Mouse (Mus musculus): ENCODE data around the gene Eef1akmt2. TPM values are rescaled to one million over a fixed set of nuclear protein-coding genes. Genes with fewer than 3 reads are reported as not detected.

The Eef1akmt2 gene
- polyA plus RNA-seq, 1 experiment from 2014 or later: 86.7 TPM

GRCm38 (mm10) chr7:132800868-132801267 lies 51.6 kb downstream of the Eef1akmt2 start:
- ATAC-seq (ENCODE audit: low FRiP score): no peak
- WGBS: 89% methylated on average over 10 of the region's 10 CpGs
- H3K27ac ChIP-seq: no peak overlapping the region
- H3K4me3 ChIP-seq (replicated peaks; ENCODE audit: low read length): no peak overlapping the region
- H3K9ac ChIP-seq: no peak overlapping the region
- H3K4me1 ChIP-seq (replicated peaks; ENCODE audit: control insufficient read depth, insufficient read depth, low read length): peaks cover 5% of the 10 kb centered on the region
- H3K9me3 ChIP-seq (ENCODE audit: control insufficient read depth, low read length): no peaks in the 10 kb centered on the region
- no peaks in the 10 kb centered on the region for H3K27me3 ChIP-seq (ENCODE audit: control insufficient read depth, insufficient read depth, low read length)
- no peak overlapping the region for H3K4me2 ChIP-seq (replicated peaks)
- no peaks in the 10 kb centered on the region for H3K36me3 ChIP-seq (replicated peaks; ENCODE audit: control insufficient read depth, insufficient read depth)
- DNase-seq (ENCODE audit: low spot score): no peak

- no peak for DNase-seq (ENCODE audit: low spot score)
- no peak overlapping the region for H3K27ac ChIP-seq
- no peak overlapping the region for H3K4me2 ChIP-seq (replicated peaks)
- H3K36me3 ChIP-seq (replicated peaks; ENCODE audit: control insufficient read depth, insufficient read depth): no peaks in the 10 kb centered on the region
- no peaks in the 10 kb centered on the region for H3K4me1 ChIP-seq (replicated peaks; ENCODE audit: control insufficient read depth, insufficient read depth, low read length)
- no peak overlapping the region for H3K9ac ChIP-seq
- WGBS: 92% methylated on average over 5 of the region's 5 CpGs
- H3K9me3 ChIP-seq (ENCODE audit: control insufficient read depth, low read length): no peaks in the 10 kb centered on the region
- no peaks in the 10 kb centered on the region for H3K27me3 ChIP-seq (ENCODE audit: control insufficient read depth, insufficient read depth, low read length)
- no peak overlapping the region for H3K4me3 ChIP-seq (replicated peaks; ENCODE audit: low read length)
- ATAC-seq (ENCODE audit: low FRiP score): no peak
These were observed 53.1 kb downstream of the Eef1akmt2 start for GRCm38 (mm10) chr7:132799119-132800016.

DNA sequence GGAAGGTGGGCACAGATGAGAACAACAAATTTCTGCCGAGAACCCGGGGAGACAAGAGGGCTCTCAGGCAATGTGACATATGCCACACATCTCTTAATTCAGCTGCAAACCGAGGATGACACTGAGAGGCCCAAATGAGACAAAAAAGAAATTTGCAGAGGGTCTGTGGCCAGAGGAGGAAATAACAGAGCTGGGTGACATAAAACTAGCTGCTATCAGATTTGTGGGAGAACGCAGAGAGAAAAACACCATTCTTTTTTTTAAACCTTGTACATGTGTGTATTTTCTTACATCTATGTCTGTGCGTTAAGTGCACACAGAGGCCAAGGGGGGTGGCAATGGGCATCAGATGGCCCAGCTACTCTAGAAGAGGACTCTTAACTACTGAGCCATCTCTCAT lies 57.3 kb downstream of the Eef1akmt2 start:
- Histone ChIP-seq H3K4me3 (replicated peaks; ENCODE audit: low read length) (no peak overlapping the region), H3K27me3 (ENCODE audit: control insufficient read depth, insufficient read depth, low read length) (no peaks in the 10 kb centered on the region), H3K9me3 (ENCODE audit: control insufficient read depth, low read length) (no peaks in the 10 kb centered on the region), H3K9ac (no peak overlapping the region), H3K4me1 (replicated peaks; ENCODE audit: control insufficient read depth, insufficient read depth, low read length) (no peaks in the 10 kb centered on the region), H3K27ac (no peak overlapping the region), H3K36me3 (replicated peaks; ENCODE audit: control insufficient read depth, insufficient read depth) (no peaks in the 10 kb centered on the region), H3K4me2 (replicated peaks) (no peak overlapping the region)
- DNase-seq (ENCODE audit: low spot score): no peak
- WGBS: 92% methylated on average over 5 of the region's 5 CpGs
- ATAC-seq (ENCODE audit: low FRiP score): no peak

- no peak overlapping the region for H3K4me3 ChIP-seq (replicated peaks; ENCODE audit: low read length)
- H3K9me3 ChIP-seq (ENCODE audit: control insufficient read depth, low read length): no peaks in the 10 kb centered on the region
- H3K4me2 ChIP-seq (replicated peaks): no peak overlapping the region
- no peaks in the 10 kb centered on the region for H3K36me3 ChIP-seq (replicated peaks; ENCODE audit: control insufficient read depth, insufficient read depth)
- ATAC-seq (ENCODE audit: low FRiP score) (no peak), DNase-seq (ENCODE audit: low spot score) (no peak)
- H3K9ac ChIP-seq: no peak overlapping the region
- 70% methylated on average over 6 of the region's 6 CpGs for WGBS
- H3K27me3 ChIP-seq (ENCODE audit: control insufficient read depth, insufficient read depth, low read length): no peaks in the 10 kb centered on the region
- no peaks in the 10 kb centered on the region for H3K4me1 ChIP-seq (replicated peaks; ENCODE audit: control insufficient read depth, insufficient read depth, low read length)
- H3K27ac ChIP-seq: no peak overlapping the region
These were observed 59.0 kb downstream of the Eef1akmt2 start for GRCm38 (mm10) chr7:132793467-132793866.

GRCm38 (mm10) chr7:132790447-132791219 lies 61.8 kb downstream of the Eef1akmt2 start:
- Histone ChIP-seq H3K4me1 (replicated peaks; ENCODE audit: control insufficient read depth, insufficient read depth, low read length) (0 out of 2 replicates have a peak, but pooled peaks cover 11% of the 10 kb centered on the region), H3K4me3 (replicated peaks; ENCODE audit: low read length) (no peak overlapping the region), H3K9me3 (ENCODE audit: control insufficient read depth, low read length) (no peaks in the 10 kb centered on the region), H3K27ac (no peak overlapping the region), H3K4me2 (replicated peaks) (no peak overlapping the region), H3K9ac (0 out of 2 replicates have a peak overlapping the region, but pooled peaks have one; percentile 5), H3K36me3 (replicated peaks; ENCODE audit: control insufficient read depth, insufficient read depth) (no peaks in the 10 kb centered on the region), H3K27me3 (ENCODE audit: control insufficient read depth, insufficient read depth, low read length) (no peaks in the 10 kb centered on the region)
- no peak for ATAC-seq (ENCODE audit: low FRiP score)
- no peak for DNase-seq (ENCODE audit: low spot score)
- 80% methylated on average over 14 of the region's 14 CpGs for WGBS

DNA sequence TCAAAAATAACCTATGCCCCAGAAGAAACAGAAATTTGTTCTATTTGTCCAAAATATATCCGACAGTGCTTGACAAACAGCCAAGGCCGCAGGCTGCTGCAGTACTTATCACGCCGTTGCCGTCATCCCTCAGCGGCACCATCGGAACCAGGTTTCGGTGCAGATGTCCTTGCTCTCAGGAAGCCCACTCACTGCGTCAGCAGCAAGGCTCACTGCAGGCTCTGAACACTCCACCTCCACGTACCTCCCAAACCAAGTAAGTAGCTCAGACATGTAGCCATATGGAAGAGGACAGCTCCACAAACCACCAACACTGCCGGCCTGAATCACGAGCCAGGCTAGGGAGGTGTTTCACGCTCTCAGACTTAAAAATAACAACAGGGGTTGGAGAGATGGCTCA lies 63.6 kb downstream of the Eef1akmt2 start:
- no peak overlapping the region for H3K4me2 ChIP-seq (replicated peaks)
- H3K27me3 ChIP-seq (ENCODE audit: control insufficient read depth, insufficient read depth, low read length): no peaks in the 10 kb centered on the region
- H3K9me3 ChIP-seq (ENCODE audit: control insufficient read depth, low read length): no peaks in the 10 kb centered on the region
- no peak overlapping the region for H3K27ac ChIP-seq
- H3K36me3 ChIP-seq (replicated peaks; ENCODE audit: control insufficient read depth, insufficient read depth): no peaks in the 10 kb centered on the region
- H3K4me1 ChIP-seq (replicated peaks; ENCODE audit: control insufficient read depth, insufficient read depth, low read length): 0 out of 2 replicates have a peak, but pooled peaks cover 16% of the 10 kb centered on the region
- no peak for DNase-seq (ENCODE audit: low spot score)
- no peak overlapping the region for H3K9ac ChIP-seq
- ATAC-seq (ENCODE audit: low FRiP score): no peak
- 96% methylated on average over 13 of the region's 13 CpGs for WGBS
- no peak overlapping the region for H3K4me3 ChIP-seq (replicated peaks; ENCODE audit: low read length)

GRCm38 (mm10) chr7:132787496-132788190 lies 64.8 kb downstream of the Eef1akmt2 start:
- H3K4me3 ChIP-seq (replicated peaks; ENCODE audit: low read length): no peak overlapping the region
- no peaks in the 10 kb centered on the region for H3K27me3 ChIP-seq (ENCODE audit: control insufficient read depth, insufficient read depth, low read length)
- H3K4me1 ChIP-seq (replicated peaks; ENCODE audit: control insufficient read depth, insufficient read depth, low read length): 0 out of 2 replicates have a peak, but pooled peaks cover 16% of the 10 kb centered on the region
- H3K9ac ChIP-seq: no peak overlapping the region
- no peak overlapping the region for H3K4me2 ChIP-seq (replicated peaks)
- ATAC-seq (ENCODE audit: low FRiP score) (no peak), DNase-seq (ENCODE audit: low spot score) (no peak)
- 90% methylated on average over 4 of the region's 4 CpGs for WGBS
- no peaks in the 10 kb centered on the region for H3K36me3 ChIP-seq (replicated peaks; ENCODE audit: control insufficient read depth, insufficient read depth)
- no peak overlapping the region for H3K27ac ChIP-seq
- no peaks in the 10 kb centered on the region for H3K9me3 ChIP-seq (ENCODE audit: control insufficient read depth, low read length)

DNA sequence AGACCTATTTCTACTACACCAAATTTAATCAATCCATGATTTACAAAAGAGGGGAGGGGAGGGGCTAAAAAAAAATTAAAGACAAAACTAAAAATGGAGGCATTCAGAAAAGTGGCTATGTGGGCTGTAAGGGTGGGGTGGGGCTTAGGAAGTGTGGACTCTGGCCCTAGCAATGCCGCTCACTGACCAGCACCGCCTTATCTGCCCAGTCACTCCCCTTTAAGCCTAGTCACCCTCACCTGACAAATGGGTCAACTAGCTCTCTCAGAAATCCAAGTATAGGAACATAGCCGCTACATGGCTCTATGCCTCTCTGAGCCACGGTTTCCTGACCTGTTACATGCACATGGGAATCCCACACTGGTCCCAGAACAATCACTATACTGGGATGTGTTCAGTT lies 65.5 kb downstream of the Eef1akmt2 start:
- no peak overlapping the region for H3K4me3 ChIP-seq (replicated peaks; ENCODE audit: low read length)
- 0 out of 2 replicates have a peak, but pooled peaks cover 19% of the 10 kb centered on the region for H3K4me1 ChIP-seq (replicated peaks; ENCODE audit: control insufficient read depth, insufficient read depth, low read length)
- ATAC-seq (ENCODE audit: low FRiP score): no peak
- no peaks in the 10 kb centered on the region for H3K36me3 ChIP-seq (replicated peaks; ENCODE audit: control insufficient read depth, insufficient read depth)
- DNase-seq (ENCODE audit: low spot score): no peak
- H3K4me2 ChIP-seq (replicated peaks): no peak overlapping the region
- WGBS: 97% methylated on average over 4 of the region's 4 CpGs
- H3K9ac ChIP-seq: no peak overlapping the region
- H3K9me3 ChIP-seq (ENCODE audit: control insufficient read depth, low read length): no peaks in the 10 kb centered on the region
- no peaks in the 10 kb centered on the region for H3K27me3 ChIP-seq (ENCODE audit: control insufficient read depth, insufficient read depth, low read length)
- H3K27ac ChIP-seq: no peak overlapping the region

GRCm38 (mm10) chr7:132786522-132786921 lies 66.0 kb downstream of the Eef1akmt2 start:
- Histone ChIP-seq H3K27me3 (ENCODE audit: control insufficient read depth, insufficient read depth, low read length) (no peaks in the 10 kb centered on the region), H3K4me3 (replicated peaks; ENCODE audit: low read length) (no peak overlapping the region), H3K36me3 (replicated peaks; ENCODE audit: control insufficient read depth, insufficient read depth) (no peaks in the 10 kb centered on the region), H3K27ac (no peak overlapping the region), H3K4me1 (replicated peaks; ENCODE audit: control insufficient read depth, insufficient read depth, low read length) (peaks cover 22% of the 10 kb centered on the region), H3K4me2 (replicated peaks) (no peak overlapping the region), H3K9ac (no peak overlapping the region), H3K9me3 (ENCODE audit: control insufficient read depth, low read length) (no peaks in the 10 kb centered on the region)
- 29% methylated on average over 4 of the region's 4 CpGs for WGBS
- ATAC-seq (ENCODE audit: low FRiP score) (no peak), DNase-seq (ENCODE audit: low spot score) (no peak)

Data from hindbrain, embryonic 14.5 days (tissue).